Mouse (Mus musculus) midbrain, embryonic 10.5 days (tissue): ENCODE results near the gene Zfp775. TPM values are rescaled to one million over a fixed set of nuclear protein-coding genes. Genes with fewer than 3 reads are reported as not detected.
"Not testable (repeated sequence)": the region's sequence is repeated elsewhere in the genome, so short reads cannot be mapped to it uniquely, and the experiment has no call there.

ENCODE experiments used
- DNase-seq: peaks from one replicate; pipeline ENCODE4 v3.0.0-alpha.2; 2017; ENCODE audit warnings: low spot score
- H3K27ac ChIP-seq: fragments of 300-500 bp; sonication (generic); replicated peaks from 2 replicates; pipeline ENCODE4 v1.5.1; 2016; ENCODE audit warnings: mild to moderate bottlenecking
- H3K27me3 ChIP-seq: fragments of 300-500 bp; sonication (generic); 2 replicates; pipeline ENCODE4 v1.6.1; 2016; ENCODE audit warnings: low read depth, mild to moderate bottlenecking; ENCODE audit not compliant: poor library complexity, severe bottlenecking
- H3K36me3 ChIP-seq: fragments of 300-500 bp; sonication (generic); 2 replicates; pipeline ENCODE4 v1.6.1; 2016; ENCODE audit warnings: mild to moderate bottlenecking, moderate library complexity
- H3K4me1 ChIP-seq: fragments of 300-500 bp; sonication (generic); 2 replicates; pipeline ENCODE4 v1.6.1; 2016
- H3K4me3 ChIP-seq: fragments of 300-500 bp; sonication (generic); 2 replicates; pipeline ENCODE4 v1.5.1; 2016; ENCODE audit warnings: mild to moderate bottlenecking, moderate library complexity
- H3K9me3 ChIP-seq: fragments of 300-500 bp; sonication (generic); replicated peaks from 2 replicates; pipeline ENCODE4 v1.6.1; 2016; ENCODE audit warnings: mild to moderate bottlenecking
- WGBS: fragments of 180-500 bp; shearing (Covaris S2); methylation state at CpG from one replicate; pipeline ENCODE4 v1.1.7; 2016; 5-methylcytosine and 5-hydroxymethylcytosine counted together
- polyA plus RNA-seq: library from polyadenylated mRNA; unstranded; fragments of >200 nt; fragmentation: Nextera tagmentation; extraction: Ambion mirVana; gene quantifications from 2 replicates; pipeline ENCODE4 v1.2.1, GENCODE M21; 2016

Zfp775 gene
- polyA plus RNA-seq, 1 experiment from 2014 or later = 10.3 TPM

DNA sequence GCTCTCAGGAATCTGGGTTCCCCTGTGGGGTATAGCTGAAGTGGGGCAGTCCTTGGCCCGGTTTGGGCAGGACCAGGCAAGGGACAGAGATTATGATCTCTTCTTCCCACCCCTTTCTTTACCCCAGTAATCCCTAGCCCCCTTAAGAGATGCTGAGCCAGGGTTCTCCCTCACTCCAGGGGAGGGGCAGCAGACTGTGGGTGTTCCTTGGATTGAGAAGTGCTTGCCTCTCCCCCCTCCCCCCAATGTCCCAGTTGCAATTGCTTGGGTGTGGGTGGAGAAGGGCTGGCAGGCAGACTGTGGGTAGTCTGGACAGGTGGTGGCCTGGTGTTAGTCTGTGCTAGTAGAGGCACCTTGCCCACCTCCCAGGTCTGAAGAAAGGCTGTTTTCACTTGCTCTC lies 6.6 kb upstream of the Zfp775 start:
- H3K4me3 ChIP-seq = peak overlapping the region; percentile 94
- peaks cover 21% of the 10 kb centered on the region for H3K9me3 ChIP-seq
- peaks cover 51% of the 10 kb centered on the region for H3K36me3 ChIP-seq
- peak overlapping the region; percentile 98 for H3K27ac ChIP-seq
- no peaks in the 10 kb centered on the region for H3K27me3 ChIP-seq
- H3K4me1 ChIP-seq = peaks cover 24% of the 10 kb centered on the region
- WGBS = 56% methylated on average over 1 of the region's 1 CpGs
- DNase-seq = no peak

DNA sequence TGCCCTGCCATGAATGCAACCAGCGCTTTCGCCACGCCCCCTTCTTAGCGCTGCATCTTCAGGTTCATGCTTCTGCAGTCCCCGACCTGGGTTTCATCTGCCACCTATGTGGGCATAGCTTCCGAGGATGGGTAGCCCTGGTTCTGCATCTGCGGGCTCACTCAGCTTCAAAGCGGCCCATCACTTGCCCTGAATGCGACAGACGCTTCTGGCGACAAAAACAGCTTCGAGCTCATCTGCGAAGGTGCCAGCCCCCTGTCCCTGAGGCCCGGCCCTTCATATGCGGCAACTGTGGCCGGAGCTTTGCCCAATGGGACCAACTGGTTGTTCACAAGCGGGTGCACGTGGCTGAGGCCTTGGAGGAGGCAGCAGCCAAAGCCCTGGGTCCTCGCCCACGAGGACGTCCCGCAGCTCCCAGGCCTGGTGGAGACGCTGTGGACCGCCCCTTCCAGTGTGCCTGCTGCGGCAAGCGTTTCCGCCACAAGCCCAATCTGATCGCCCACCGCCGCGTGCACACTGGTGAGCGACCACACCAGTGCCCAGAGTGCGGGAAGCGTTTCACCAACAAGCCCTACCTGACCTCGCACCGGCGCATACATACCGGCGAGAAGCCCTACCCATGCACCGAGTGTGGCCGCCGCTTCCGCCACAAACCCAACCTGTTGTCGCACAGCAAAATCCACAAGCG lies 5.2 kb upstream of the Zfp775 start:
- Histone ChIP-seq H3K4me3 (no peak overlapping the region), H3K9me3 (peaks cover 21% of the 10 kb centered on the region), H3K27me3 (no peaks in the 10 kb centered on the region), H3K4me1 (peaks cover 35% of the 10 kb centered on the region), H3K27ac (no peak overlapping the region), H3K36me3 (peaks cover 52% of the 10 kb centered on the region)
- 96% methylated on average over 45 of the region's 45 CpGs for WGBS
- DNase-seq = no peak

DNA sequence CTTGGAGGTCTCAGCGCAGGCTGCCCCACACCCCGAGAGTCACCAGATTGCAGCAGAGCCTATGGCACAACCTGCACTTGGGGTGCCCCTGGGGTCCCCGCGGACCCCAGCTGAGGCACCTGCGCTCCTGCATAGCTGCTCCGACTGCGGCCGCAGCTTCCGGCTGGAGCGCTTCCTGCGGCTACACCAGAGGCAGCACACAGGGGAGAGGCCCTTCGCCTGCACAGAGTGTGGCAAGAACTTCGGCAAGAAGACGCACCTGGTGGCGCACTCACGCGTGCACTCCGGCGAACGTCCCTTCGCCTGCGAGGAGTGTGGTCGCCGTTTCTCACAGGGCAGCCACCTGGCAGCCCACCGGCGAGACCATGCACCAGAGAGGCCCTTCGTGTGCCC lies 4.6 kb upstream of the Zfp775 start:
- Histone ChIP-seq H3K9me3 (peaks cover 21% of the 10 kb centered on the region), H3K27ac (no peak overlapping the region), H3K27me3 (no peaks in the 10 kb centered on the region), H3K4me3 (no peak overlapping the region), H3K4me1 (peaks cover 36% of the 10 kb centered on the region), H3K36me3 (peaks cover 52% of the 10 kb centered on the region)
- 95% methylated on average over 27 of the region's 27 CpGs for WGBS
- DNase-seq = no peak

DNA sequence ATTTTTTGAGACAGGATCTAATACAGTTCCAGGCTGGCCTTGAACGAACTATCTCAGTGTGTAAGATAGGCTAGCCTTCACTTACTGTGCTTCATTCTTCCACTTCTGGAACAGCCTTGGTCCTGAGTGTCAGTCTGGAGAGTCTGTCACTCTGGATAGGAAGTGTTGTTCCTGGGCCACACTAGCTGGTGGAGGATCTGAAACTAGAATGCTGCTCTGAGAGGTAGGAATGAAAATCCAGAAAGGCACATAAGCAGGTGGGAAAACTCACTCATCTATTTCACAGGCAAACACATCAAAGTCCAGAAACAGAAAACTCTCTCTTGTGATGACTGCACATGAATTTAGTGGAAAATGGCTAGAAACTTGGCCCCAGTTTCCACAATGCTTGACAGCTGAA lies 1.3 kb upstream of the Zfp775 start:
- Histone ChIP-seq H3K4me3 (no peak overlapping the region; the same call in 1 of the 2 replicates), H3K4me1 (peaks cover 22% of the 10 kb centered on the region), H3K9me3 (peaks cover 21% of the 10 kb centered on the region), H3K36me3 (peaks cover 55% of the 10 kb centered on the region), H3K27me3 (no peaks in the 10 kb centered on the region), H3K27ac (peak overlapping the region; percentile 94; the same call in 1 of the 2 replicates)
- 94% methylated on average over 1 of the region's 1 CpGs for WGBS
- DNase-seq = no peak

DNA sequence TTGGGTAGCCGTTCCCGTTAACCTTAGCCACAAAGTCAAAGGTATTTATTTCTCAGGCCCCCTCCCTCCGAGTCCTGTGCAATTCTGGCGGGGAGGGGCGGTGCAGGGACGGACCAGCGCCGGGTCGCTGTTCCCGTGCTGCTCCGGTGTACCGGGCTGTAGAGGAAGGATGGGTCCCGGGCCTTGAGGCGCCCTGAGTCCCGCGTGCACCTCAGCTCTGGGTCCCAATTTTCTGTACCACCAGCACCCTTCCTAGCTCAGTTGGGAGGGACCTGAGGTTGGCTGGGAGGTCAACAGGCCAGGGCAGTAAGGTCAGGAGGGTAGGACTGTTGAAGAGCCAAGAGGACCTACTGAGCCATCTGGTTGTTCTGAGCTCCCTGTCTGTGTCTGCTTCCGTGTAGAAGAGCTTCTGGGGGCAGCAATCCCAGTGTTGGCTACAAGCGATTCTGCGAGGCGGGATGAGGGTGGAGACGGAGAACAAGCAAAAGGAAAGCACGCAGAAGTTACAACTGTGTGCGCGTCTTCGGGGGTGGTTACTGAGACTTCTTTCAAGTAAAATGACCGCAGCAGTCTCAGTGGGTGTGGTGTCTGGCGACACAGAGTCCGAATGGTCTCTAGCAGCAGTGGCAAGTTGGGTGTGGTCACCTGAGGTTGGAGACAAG lies 348 bp downstream of the Zfp775 start:
- 4% methylated on average over 28 of the region's 28 CpGs for WGBS
- Histone ChIP-seq H3K4me1 (peaks cover 21% of the 10 kb centered on the region), H3K27me3 (no peaks in the 10 kb centered on the region), H3K36me3 (peaks cover 41% of the 10 kb centered on the region), H3K4me3 (peak overlapping the region; percentile 66), H3K27ac (peak overlapping the region; percentile 94), H3K9me3 (peaks cover 8% of the 10 kb centered on the region)
- DNase-seq = no peak

DNA sequence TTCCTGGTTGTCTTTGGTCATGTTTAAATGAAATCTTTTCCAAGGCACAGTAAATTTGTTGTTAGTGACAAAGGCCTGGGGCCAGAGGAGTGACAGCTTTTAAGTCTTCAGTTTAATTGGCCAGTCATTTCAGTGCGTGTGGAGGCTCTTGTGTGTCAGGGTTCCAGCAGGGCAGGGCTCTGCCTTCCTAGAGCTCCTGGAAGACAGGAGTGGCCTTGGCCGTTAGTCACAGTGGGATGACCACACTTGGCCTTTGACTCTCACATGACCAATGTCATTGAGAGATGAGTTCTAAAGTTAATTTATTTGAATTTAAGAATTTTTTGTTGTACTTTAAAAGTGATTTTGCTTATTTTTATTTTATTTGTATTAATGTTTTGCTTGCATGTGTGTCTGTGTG lies 6.3 kb downstream of the Zfp775 start:
- H3K4me3 ChIP-seq = no peak overlapping the region
- DNase-seq = no peak
- no peak overlapping the region for H3K27ac ChIP-seq
- H3K36me3 ChIP-seq = peaks cover 12% of the 10 kb centered on the region
- H3K9me3 ChIP-seq = no peaks in the 10 kb centered on the region
- H3K4me1 ChIP-seq = no peaks in the 10 kb centered on the region; the same call in 1 of the 2 replicates
- WGBS = 84% methylated on average over 2 of the region's 2 CpGs
- H3K27me3 ChIP-seq = no peaks in the 10 kb centered on the region

DNA sequence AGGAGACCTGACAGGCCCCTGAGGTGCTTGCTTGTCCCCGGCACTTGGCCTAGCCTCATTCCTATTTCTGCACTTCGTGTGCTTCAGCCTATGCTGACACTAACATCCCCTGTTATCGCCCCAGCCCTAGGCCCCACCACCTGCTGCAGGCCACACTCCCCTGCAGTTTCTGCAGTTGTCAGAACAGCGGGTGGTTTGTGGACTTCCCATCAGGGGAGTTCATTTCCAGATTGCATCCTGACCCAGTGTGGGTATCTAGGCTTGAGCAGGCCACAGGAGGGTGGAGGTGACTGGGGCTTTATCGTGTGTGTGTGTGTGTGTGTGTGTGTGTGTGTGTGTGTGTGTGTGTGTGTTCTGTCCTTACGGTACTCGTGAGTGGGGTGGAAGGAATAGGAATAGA lies 7.6 kb downstream of the Zfp775 start:
- Histone ChIP-seq H3K9me3 (no peaks in the 10 kb centered on the region), H3K4me1 (no peaks in the 10 kb centered on the region), H3K27ac (no peak overlapping the region), H3K27me3 (no peaks in the 10 kb centered on the region), H3K4me3 (no peak overlapping the region), H3K36me3 (peaks cover 26% of the 10 kb centered on the region)
- WGBS = 58% methylated on average over 7 of the region's 7 CpGs
- no peak for DNase-seq

DNA sequence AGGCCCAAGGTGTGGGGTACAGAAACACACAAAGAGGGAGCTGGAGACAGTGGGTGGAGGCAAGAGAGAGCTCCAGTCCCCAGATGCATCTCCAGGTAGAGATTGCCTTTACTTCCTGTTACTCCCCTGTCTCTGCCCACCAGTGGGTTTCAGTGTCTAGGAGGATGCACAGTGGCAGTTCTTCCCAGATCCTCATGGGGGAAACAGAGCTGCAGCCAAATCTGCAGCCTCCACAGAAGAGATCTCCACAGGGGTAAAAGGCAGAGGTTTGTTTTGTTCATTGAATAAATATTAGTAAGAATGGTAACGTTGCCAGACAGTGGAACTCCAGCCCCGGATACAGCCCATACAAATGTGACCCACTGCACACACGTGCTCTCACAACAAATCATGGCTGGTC lies 8.8 kb downstream of the Zfp775 start:
- no peak overlapping the region for H3K27ac ChIP-seq
- H3K36me3 ChIP-seq = peaks cover 25% of the 10 kb centered on the region
- H3K4me3 ChIP-seq = no peak overlapping the region
- no peaks in the 10 kb centered on the region for H3K27me3 ChIP-seq
- DNase-seq = no peak
- H3K4me1 ChIP-seq = no peaks in the 10 kb centered on the region
- 87% methylated on average over 3 of the region's 3 CpGs for WGBS
- H3K9me3 ChIP-seq = no peaks in the 10 kb centered on the region

DNA sequence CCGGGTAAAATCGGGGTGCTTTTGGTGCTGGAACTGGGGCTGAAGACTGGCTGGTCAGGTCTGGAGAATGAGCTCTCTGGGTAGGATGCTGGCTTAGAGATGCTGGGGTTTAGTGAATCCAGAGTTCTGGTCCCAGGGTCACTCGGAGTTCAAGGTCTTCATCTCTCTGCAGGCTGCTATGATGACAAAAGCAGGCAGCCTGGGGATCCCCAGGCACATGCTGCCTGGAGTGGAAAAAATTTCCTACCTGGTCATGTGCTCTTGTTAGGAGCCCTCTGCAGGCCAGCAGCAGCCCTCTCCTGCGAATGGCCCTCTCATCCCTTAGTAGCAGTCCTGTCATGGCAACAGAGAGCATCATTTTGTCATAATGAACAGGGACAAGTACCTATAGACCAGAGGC lies 11.6 kb downstream of the Zfp775 start:
- WGBS = 93% methylated on average over 4 of the region's 4 CpGs
- no peak for DNase-seq
- Histone ChIP-seq H3K36me3 (peaks cover 41% of the 10 kb centered on the region), H3K4me3 (no peak overlapping the region), H3K27me3 (no peaks in the 10 kb centered on the region), H3K9me3 (no peaks in the 10 kb centered on the region), H3K27ac (no peak overlapping the region), H3K4me1 (no peaks in the 10 kb centered on the region)

DNA sequence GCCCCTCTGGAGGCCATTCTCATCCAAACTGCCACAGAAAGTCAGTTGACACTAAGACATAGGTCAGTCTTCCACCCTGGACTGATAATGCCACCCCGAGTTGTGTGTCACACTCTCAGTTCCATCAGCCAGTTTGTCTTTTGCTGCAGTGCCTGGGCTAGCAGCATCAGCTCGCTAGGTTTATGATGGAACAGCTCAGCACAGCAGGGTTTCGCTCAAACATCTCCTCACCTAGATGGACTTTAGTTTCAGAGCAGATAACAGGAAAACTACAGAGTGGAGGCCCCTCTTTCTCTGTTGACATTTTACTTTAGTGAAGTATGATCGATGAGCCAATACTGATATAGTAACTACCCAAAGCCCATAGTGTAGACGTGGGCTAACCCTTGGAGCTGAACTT lies 12.9 kb downstream of the Zfp775 start:
- Histone ChIP-seq H3K9me3 (no peaks in the 10 kb centered on the region), H3K36me3 (peaks cover 52% of the 10 kb centered on the region), H3K27ac (no peak overlapping the region), H3K4me3 (no peak overlapping the region), H3K4me1 (no peaks in the 10 kb centered on the region), H3K27me3 (no peaks in the 10 kb centered on the region)
- 92% methylated on average over 5 of the region's 5 CpGs for WGBS
- DNase-seq = no peak

DNA sequence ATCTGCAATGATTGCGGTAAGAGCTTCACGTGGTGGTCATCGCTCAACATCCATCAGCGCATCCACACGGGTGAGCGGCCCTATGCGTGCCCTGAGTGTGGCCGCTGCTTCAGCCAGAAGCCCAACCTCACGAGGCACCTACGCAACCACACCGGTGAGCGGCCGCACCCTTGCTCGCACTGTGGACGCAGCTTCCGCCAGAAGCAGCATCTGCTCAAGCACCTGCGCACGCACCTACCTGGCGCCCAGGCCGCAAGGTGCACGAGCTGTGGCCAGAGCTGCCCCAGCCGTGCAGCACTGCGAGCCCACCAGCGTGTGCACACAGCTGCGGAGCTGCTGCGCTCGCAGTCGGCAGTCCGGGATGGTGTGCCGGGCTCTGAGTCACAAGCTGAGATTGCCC lies 18.2 kb downstream of the Zfp775 start:
- H3K27ac ChIP-seq = no peak overlapping the region
- no peaks in the 10 kb centered on the region for H3K27me3 ChIP-seq
- H3K9me3 ChIP-seq = no peaks in the 10 kb centered on the region
- peaks cover 54% of the 10 kb centered on the region for H3K36me3 ChIP-seq
- no peak overlapping the region for H3K4me3 ChIP-seq
- 92% methylated on average over 30 of the region's 30 CpGs for WGBS
- no peaks in the 10 kb centered on the region for H3K4me1 ChIP-seq
- DNase-seq = no peak

DNA sequence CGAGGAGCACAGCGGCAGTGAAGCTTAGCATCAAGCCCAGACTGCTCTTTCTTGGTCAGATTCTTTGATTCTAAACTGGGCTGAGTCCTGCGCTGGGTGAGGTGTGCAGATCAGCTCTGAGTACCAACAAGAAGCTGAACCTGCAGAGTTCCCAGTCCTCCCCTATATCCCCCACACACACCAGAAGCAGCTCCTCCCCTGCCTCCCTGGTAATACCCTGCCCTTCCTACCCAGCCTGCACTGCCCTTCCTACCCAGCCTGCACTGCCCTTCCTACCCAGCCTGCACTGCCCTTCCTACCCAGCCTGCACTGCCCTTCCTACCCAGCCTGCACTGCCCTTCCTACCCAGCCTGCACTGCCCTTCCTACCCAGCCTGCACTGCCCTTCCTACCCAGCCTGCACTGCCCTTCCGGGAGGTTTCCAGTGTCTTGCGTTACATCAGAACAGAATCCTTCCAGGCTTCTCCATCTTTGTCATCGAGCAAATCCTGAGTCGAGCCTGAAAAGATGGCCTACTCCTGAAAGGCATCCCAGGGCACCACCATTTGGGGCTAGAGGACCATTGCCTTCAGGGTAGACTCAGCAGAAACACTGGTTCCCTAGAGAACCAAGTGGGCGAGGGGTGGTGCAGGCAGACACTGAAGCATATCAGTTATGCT lies 20.5 kb downstream of the Zfp775 start:
- H3K9me3 ChIP-seq, DNase-seq, H3K27ac ChIP-seq, H3K4me3 ChIP-seq: not testable (repeated sequence)
- H3K36me3 ChIP-seq = peaks cover 44% of the 10 kb centered on the region
- peaks cover 11% of the 10 kb centered on the region for H3K4me1 ChIP-seq
- peaks cover 22% of the 10 kb centered on the region for H3K27me3 ChIP-seq
- 87% methylated on average over 8 of the region's 8 CpGs for WGBS

DNA sequence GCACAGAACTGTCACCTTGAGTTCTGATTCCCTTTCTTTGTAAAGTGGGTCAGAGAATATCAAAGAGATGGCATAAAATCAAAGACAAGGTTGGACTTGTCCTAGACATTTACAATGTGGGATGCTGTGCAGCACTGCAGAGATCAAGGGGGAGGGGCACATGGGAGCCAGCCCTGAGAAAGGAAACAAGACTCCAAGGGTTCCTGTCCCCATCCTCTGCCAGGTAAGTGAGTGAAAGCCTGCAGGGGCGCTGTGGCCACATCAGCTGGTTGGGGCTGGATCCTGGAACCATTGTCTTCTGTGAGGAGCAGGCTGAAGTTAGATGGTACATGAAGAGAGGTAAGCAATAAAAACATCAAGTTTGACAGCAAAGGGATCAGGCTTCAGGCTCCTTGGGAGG lies 21.6 kb downstream of the Zfp775 start:
- Histone ChIP-seq H3K36me3 (peaks cover 35% of the 10 kb centered on the region), H3K27me3 (peaks cover 33% of the 10 kb centered on the region), H3K9me3 (no peaks in the 10 kb centered on the region), H3K4me1 (peaks cover 15% of the 10 kb centered on the region), H3K4me3 (no peak overlapping the region), H3K27ac (no peak overlapping the region)
- DNase-seq = no peak
- 32% methylated on average over 1 of the region's 1 CpGs for WGBS
